Mouse (Mus musculus) olfactory bulb, adult 2 months (tissue): ENCODE measurements around the gene Prss54. TPM values are rescaled to one million over a fixed set of nuclear protein-coding genes. Genes with fewer than 3 reads are reported as not detected.

ENCODE experiments used
- H3K27ac ChIP-seq: fragments of 200-500 bp; 2 replicates; pipeline ENCODE4 v1.5.1; 2012; ENCODE audit warnings: low read depth, low read length; ENCODE audit not compliant: insufficient read depth
- H3K4me1 ChIP-seq: fragments of 200-500 bp; 2 replicates; pipeline ENCODE4 v1.6.1; 2012; ENCODE audit warnings: low read length; ENCODE audit not compliant: control insufficient read depth, insufficient read depth
- H3K4me3 ChIP-seq: fragments of 200-500 bp; 2 replicates; pipeline ENCODE4 v1.5.1; 2012; ENCODE audit warnings: mild to moderate bottlenecking, low read depth, low read length, moderate library complexity; ENCODE audit not compliant: insufficient read depth
- CTCF ChIP-seq: fragments of 200-500 bp; IDR thresholded peaks from 2 replicates; pipeline ENCODE4 v1.5.1; 2012; ENCODE audit warnings: low read depth, mild to moderate bottlenecking, low read length, moderate library complexity; ENCODE audit not compliant: insufficient read depth
- POLR2A ChIP-seq: fragments of 200-500 bp; IDR thresholded peaks from 2 replicates; pipeline ENCODE4 v1.6.1; 2012; ENCODE audit warnings: mild to moderate bottlenecking, low read depth, low read length, moderate library complexity; ENCODE audit not compliant: insufficient read depth
- WGBS: fragments of 180-500 bp; shearing (Covaris S2); methylation state at CpG from one replicate; pipeline ENCODE4 v1.1.7; 2018; 5-methylcytosine and 5-hydroxymethylcytosine counted together
- polyA plus RNA-seq: library from polyadenylated mRNA; stranded (reverse); fragments of >200 nt; gene quantifications from 2 replicates; pipeline ENCODE4 v1.2.4, GENCODE M21; 2012; ENCODE audit warnings: low replicate concordance; ENCODE audit not compliant: missing spikeins, insufficient read depth, insufficient read length

The Prss54 gene
- polyA plus RNA-seq, 1 experiment = not detected

DNA sequence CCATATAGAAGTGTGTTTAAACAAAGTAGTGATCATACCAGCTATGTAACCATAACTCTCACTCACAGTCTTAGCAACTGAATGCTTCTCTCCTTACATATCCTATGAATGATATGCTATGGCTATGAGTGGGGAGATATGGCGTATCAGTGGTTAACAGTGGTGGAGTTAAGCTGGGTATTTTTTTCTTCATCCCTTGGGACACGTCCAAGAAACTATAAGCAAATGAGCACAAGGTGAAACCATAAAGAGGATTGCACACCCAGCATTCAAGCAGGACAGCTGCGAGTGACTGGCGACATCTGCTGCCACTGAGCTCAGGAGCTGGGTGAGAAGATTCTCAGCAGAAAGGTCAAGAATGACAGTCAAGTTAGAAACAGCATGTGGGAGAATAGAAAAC is 9.9 kb downstream of the Prss54 start:
- H3K4me3 ChIP-seq = no peak overlapping the region
- WGBS = 79% methylated on average over 4 of the region's 4 CpGs

DNA sequence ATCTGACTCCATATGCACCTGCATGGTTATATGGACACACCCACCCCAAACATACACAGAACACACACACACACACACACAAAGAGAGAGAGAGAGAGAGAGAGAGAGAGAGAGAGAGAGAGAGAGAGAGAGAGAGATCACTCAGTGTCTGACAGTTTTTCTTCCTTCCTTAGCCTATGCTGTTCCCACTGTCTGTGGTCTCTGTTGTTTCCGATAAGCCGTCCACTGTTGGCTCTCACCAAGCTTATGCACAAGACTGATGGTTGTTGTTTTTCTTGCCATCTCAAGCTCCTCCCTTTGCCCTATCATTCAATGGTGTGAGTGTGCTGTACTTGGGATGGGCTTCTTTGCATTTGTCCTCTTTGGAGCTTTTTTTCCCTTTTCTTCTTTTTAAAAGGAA is 20.2 kb downstream of the Prss54 start:
- no peak for TF ChIP-seq CTCF
- no peak for TF ChIP-seq POLR2A
- 82% methylated on average over 2 of the region's 2 CpGs for WGBS
- Histone ChIP-seq H3K4me1 (no peaks in the 10 kb centered on the region), H3K4me3 (no peak overlapping the region), H3K27ac (no peak overlapping the region)

More for the DNA sequence above, 9.9 kb downstream of the Prss54 start:
- Histone ChIP-seq H3K4me1 (no peaks in the 10 kb centered on the region), H3K27ac (no peak overlapping the region)
- no peak for TF ChIP-seq CTCF
- no peak for TF ChIP-seq POLR2A

- 90% methylated on average over 4 of the region's 4 CpGs for WGBS
- H3K4me1 ChIP-seq = peaks cover 7% of the 10 kb centered on the region; the same call in 1 of the 2 replicates
- TF ChIP-seq CTCF = no peak
- TF ChIP-seq POLR2A = no peak
- no peak overlapping the region for H3K27ac ChIP-seq
- no peak overlapping the region for H3K4me3 ChIP-seq
Observed at GRCm38 (mm10) chr8:95551577-95551976, 24.6 kb downstream of the Prss54 start.

- WGBS = 50% methylated on average over 16 of the region's 16 CpGs
- no peak for TF ChIP-seq POLR2A
- no peak for TF ChIP-seq CTCF
- Histone ChIP-seq H3K4me3 (no peak overlapping the region), H3K27ac (no peak overlapping the region), H3K4me1 (peaks cover 7% of the 10 kb centered on the region; the same call in 1 of the 2 replicates)
Observed at GRCm38 (mm10) chr8:95549871-95550829, 26.0 kb downstream of the Prss54 start.

DNA sequence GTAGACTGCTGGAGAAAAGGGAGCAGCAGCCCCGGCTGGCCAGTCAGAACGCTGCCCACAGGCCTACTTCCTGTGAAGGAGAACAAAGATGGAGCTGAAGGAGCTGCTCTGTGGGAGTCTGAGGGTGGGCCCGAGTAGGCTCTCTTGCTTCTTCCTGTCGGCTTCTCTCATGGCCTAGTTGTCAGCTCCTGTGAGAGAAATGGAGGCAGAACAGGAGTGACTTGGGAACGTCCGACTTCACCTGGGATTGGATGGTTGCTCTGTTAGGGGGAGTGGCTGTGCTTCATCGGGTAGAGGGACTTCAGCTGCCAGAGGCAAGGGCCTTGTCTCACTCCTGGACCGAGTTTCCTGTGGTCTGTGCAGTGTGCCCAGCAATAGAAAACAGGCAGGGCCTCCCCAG is 28.2 kb downstream of the Prss54 start:
- TF ChIP-seq CTCF (no peak), POLR2A (no peak)
- H3K4me3 ChIP-seq = no peak overlapping the region
- H3K27ac ChIP-seq = no peak overlapping the region
- 64% methylated on average over 8 of the region's 8 CpGs for WGBS
- H3K4me1 ChIP-seq = peaks cover 7% of the 10 kb centered on the region; the same call in 1 of the 2 replicates

DNA sequence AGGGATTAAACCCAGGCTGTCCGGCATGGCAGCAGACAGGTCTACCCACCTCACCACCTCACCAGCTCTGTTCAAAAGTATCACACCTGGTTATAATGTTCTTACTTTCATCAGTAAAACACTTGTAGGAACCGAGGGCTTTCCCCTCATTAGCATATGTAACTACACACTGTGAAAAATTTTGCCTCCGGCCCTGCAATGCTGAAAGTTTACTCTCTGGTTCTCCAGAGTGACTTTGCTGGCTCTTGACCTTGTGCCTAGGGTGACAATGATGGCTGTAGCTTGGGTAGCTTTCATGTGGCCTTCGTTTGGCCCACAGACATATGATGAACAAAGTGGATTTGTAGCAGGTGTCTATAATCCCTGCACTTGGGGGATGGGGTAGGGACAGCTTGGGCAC is 29.2 kb downstream of the Prss54 start:
- WGBS = 86% methylated on average over 4 of the region's 4 CpGs
- Histone ChIP-seq H3K27ac (no peak overlapping the region), H3K4me1 (peaks cover 7% of the 10 kb centered on the region; the same call in 1 of the 2 replicates), H3K4me3 (no peak overlapping the region)
- no peak for TF ChIP-seq CTCF
- TF ChIP-seq POLR2A = no peak

GRCm38 (mm10) chr8:95545815-95546214 is 30.3 kb downstream of the Prss54 start:
- no peak for TF ChIP-seq CTCF
- TF ChIP-seq POLR2A = no peak
- H3K27ac ChIP-seq = no peak overlapping the region
- H3K4me1 ChIP-seq = peaks cover 7% of the 10 kb centered on the region; the same call in 1 of the 2 replicates
- 90% methylated on average over 17 of the region's 17 CpGs for WGBS
- no peak overlapping the region for H3K4me3 ChIP-seq

DNA sequence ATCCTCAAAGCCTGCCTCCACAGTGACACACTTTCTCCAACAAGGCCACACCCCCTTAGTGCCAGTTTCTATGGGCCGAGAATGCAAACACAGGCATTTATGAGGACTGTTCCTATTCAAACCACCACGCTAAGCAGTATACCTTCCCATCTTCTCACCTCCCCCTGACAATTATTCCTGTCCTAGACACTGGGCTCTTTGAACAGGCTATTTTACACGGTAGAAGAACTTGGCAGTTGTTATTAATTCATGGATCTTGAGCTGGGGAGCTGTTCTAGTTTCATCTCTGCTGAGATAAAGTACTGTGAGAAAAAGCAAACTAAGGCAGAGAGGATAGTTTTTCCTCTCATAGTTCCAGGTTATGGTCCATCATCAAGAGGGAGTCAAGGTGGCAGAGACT is 33.1 kb downstream of the Prss54 start:
- no peak overlapping the region for H3K4me3 ChIP-seq
- TF ChIP-seq CTCF = no peak
- TF ChIP-seq POLR2A = no peak
- 68% methylated on average over 3 of the region's 3 CpGs for WGBS
- no peak overlapping the region for H3K27ac ChIP-seq
- H3K4me1 ChIP-seq = no peaks in the 10 kb centered on the region

DNA sequence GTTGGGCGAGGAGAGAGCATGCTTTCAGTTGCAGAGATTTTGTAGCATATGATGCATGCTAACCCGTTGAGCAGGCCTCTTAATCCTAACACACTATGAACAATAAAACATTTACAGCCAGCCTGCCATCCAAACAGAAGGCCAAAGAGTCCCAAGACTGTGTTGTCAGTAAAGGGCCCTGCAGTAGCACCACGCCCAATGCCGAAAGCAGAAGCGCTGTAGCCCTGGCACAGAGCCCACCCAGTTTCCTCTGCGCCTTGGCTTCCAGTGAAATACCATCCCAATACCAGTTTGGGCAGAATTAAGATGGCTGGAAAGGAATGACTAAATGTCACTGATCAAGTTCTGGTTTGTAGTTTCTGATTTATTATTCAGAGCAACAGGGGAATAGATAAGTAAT is 33.9 kb downstream of the Prss54 start:
- Histone ChIP-seq H3K4me3 (no peak overlapping the region), H3K4me1 (no peaks in the 10 kb centered on the region), H3K27ac (no peak overlapping the region)
- WGBS = 85% methylated on average over 6 of the region's 6 CpGs
- TF ChIP-seq POLR2A = no peak
- no peak for TF ChIP-seq CTCF

DNA sequence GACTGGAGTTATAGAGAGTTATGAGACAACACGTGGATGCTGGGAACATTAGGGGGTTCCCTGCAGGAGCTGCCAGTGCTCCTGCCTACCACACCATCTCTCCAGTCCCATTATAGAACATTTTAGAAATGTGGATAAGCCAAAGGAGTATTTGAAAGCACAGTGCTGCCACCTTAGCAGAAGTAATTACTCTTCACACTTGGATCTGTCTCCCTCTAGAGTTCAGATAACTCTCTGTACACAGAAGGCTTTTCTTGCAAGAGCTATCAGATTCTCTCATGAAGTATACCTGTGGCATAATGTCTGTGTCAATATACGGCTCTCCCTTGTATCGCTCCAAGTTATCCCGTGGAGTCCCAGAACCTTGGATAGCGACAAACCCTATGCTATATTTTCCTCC is 36.7 kb downstream of the Prss54 start:
- H3K27ac ChIP-seq = no peak overlapping the region
- TF ChIP-seq CTCF = no peak
- TF ChIP-seq POLR2A = no peak

More for the DNA sequence above, 36.7 kb downstream of the Prss54 start:
- H3K4me3 ChIP-seq = no peak overlapping the region
- H3K4me1 ChIP-seq = no peaks in the 10 kb centered on the region
- WGBS = 74% methylated on average over 5 of the region's 5 CpGs
